In the genomic region with DNA sequence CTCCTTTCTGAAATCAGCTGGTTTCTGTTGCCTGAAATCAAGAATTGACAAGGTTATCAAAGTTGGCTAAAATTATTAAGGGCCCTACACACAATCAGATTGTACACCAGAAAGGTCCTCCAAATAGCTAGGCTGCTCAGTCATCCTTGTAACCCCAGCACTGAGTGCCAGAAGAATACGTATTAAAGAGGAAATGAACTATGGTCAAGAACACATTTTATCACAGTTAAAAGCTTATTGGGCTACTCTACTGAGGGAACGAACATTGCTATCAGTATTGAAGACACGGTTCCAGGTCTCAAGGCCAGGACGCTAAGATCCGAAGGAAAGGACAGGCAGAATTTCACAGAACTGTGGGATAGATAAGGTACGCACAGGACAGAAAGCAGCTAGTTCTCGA, we compare ENCODE assay signal across 8 mouse cellular contexts. TPM values are rescaled to one million over a fixed set of nuclear protein-coding genes. Genes with fewer than 3 reads are reported as not detected.
A peak's percentile ranks its signal among the peaks of the same experiment; 100 is the strongest.
DNase-seq lines count a peak whose midpoint lies in the region; ATAC-seq and TF ChIP-seq lines count a peak whose summit lies in the region.

No protein-coding gene starts in this region.

- peak overlapping the region; percentile 23; the same call in 1 of the 2 replicates for H3K9ac ChIP-seq in heart, postnatal 0 days (replicated peaks; ENCODE audit: low read depth, low read length)
- peak overlapping the region; percentile 75 for H3K9ac ChIP-seq in hindbrain, embryonic 13.5 days
- peak overlapping the region; percentile 59 for H3K9ac ChIP-seq in midbrain, embryonic 14.5 days (replicated peaks; ENCODE audit: low read length)

- no peaks in the 10 kb centered on the region for H3K4me1 ChIP-seq in heart, postnatal 0 days (ENCODE audit: control insufficient read depth, insufficient read depth)
- H3K4me1 ChIP-seq in hindbrain, embryonic 13.5 days (replicated peaks) = peaks cover 12% of the 10 kb centered on the region
- no peaks in the 10 kb centered on the region for H3K4me1 ChIP-seq in midbrain, embryonic 14.5 days (ENCODE audit: control insufficient read depth, insufficient read depth, low read length)

- H3K27ac ChIP-seq in heart, postnatal 0 days (ENCODE audit: low read depth) = no peak overlapping the region
- H3K27ac ChIP-seq in hindbrain, embryonic 13.5 days = peak overlapping the region; percentile 79
- H3K27ac ChIP-seq in midbrain, embryonic 14.5 days (replicated peaks; ENCODE audit: low read depth, low read length) = peak overlapping the region; percentile 60; the same call in 1 of the 2 replicates

- DNase-seq in heart, postnatal 0 days (ENCODE audit: low spot score) = no peak
- no peak for DNase-seq in heart, adult 18-20 months
- DNase-seq in Muller cell, postnatal 12 days (ENCODE audit: inconsistent ontology term) = peak; percentile 33
- DNase-seq in midbrain, embryonic 14.5 days = no peak
- DNase-seq in frontal cortex, postnatal 14 days (ENCODE audit: low spot score in 2 of 2) = no peak
- no peak for DNase-seq in right cerebral cortex, postnatal 36 days (ENCODE audit: low spot score in 2 of 2)

- no peak for ATAC-seq in heart, postnatal 0 days (ENCODE audit: insufficient read depth, low read depth)
- no peak for ATAC-seq in hindbrain, embryonic 13.5 days (ENCODE audit: low FRiP score)
- no peak for ATAC-seq in midbrain, embryonic 14.5 days (ENCODE audit: low FRiP score, low TSS enrichment)
- no peak for ATAC-seq in activated CD4-positive, CD25-positive, alpha-beta regulatory T cell, adult 4 months

- WGBS in heart, postnatal 0 days = 3% methylated on average over 7 of the region's 7 CpGs
- WGBS in hindbrain, embryonic 13.5 days = 8% methylated on average over 7 of the region's 7 CpGs
- 5% methylated on average over 7 of the region's 7 CpGs for WGBS in midbrain, embryonic 14.5 days

- H3K4me3 ChIP-seq in heart, postnatal 0 days (ENCODE audit: low read depth, low read length) = peak overlapping the region; percentile 42
- peak overlapping the region; percentile 58 for H3K4me3 ChIP-seq in hindbrain, embryonic 13.5 days
- H3K4me3 ChIP-seq in midbrain, embryonic 14.5 days (replicated peaks; ENCODE audit: low read depth, low read length) = peak overlapping the region; percentile 54

- no peaks in the 10 kb centered on the region for H3K36me3 ChIP-seq in heart, postnatal 0 days (replicated peaks; ENCODE audit: control insufficient read depth, insufficient read depth, low read length)
- no peaks in the 10 kb centered on the region for H3K36me3 ChIP-seq in hindbrain, embryonic 13.5 days
- H3K36me3 ChIP-seq in midbrain, embryonic 14.5 days (ENCODE audit: control insufficient read depth, insufficient read depth, low read length) = no peaks in the 10 kb centered on the region

- no peak for TF ChIP-seq EP300 in heart, postnatal 0 days (IDR thresholded peaks at IDR 0.05; ENCODE audit: low read depth)

- TF ChIP-seq CTCF in heart, postnatal 0 days (IDR thresholded peaks at IDR 0.05; ENCODE audit: low read depth) = no peak

- H3K4me2 ChIP-seq in heart, postnatal 0 days (ENCODE audit: low read depth, low read length) = peak overlapping the region; percentile 72
- peak overlapping the region; percentile 78 for H3K4me2 ChIP-seq in hindbrain, embryonic 13.5 days
- H3K4me2 ChIP-seq in midbrain, embryonic 14.5 days (ENCODE audit: low read length) = peak overlapping the region; percentile 76

- H3K27me3 ChIP-seq in heart, postnatal 0 days (ENCODE audit: control insufficient read depth, insufficient read depth, low read length) = no peaks in the 10 kb centered on the region
- no peaks in the 10 kb centered on the region for H3K27me3 ChIP-seq in hindbrain, embryonic 13.5 days
- H3K27me3 ChIP-seq in midbrain, embryonic 14.5 days (ENCODE audit: control insufficient read depth, insufficient read depth, low read length) = no peaks in the 10 kb centered on the region

- no peaks in the 10 kb centered on the region for H3K9me3 ChIP-seq in heart, postnatal 0 days (replicated peaks; ENCODE audit: control insufficient read depth, low read length)
- no peaks in the 10 kb centered on the region for H3K9me3 ChIP-seq in hindbrain, embryonic 13.5 days
- H3K9me3 ChIP-seq in midbrain, embryonic 14.5 days (ENCODE audit: control insufficient read depth, low read length) = no peaks in the 10 kb centered on the region

RNA-seq across cellular contexts. Expression of a gene that starts 0.6 kb away (rescaled TPM):
- 0.08 and 0.11 TPM in 2 replicates for total RNA-seq in heart, postnatal 0 days (2014; rRNA removed; ENCODE audit: low replicate concordance)
- polyA plus RNA-seq in heart, postnatal 0 days (2015; fragmentation: Nextera tagmentation; extraction: Ambion mirVana) = 6.4 and 7.0 TPM in 2 replicates
- total RNA-seq in heart, adult 18-20 months (2021) = 10 to 100 TPM; 21.5 to 28.2 TPM
- 14.8 and 15.3 TPM in 2 replicates for polyA plus RNA-seq in hindbrain, embryonic 13.5 days (2015; fragmentation: Nextera tagmentation; extraction: Ambion mirVana)
- polyA plus RNA-seq in midbrain, embryonic 14.5 days (2014; fragmentation: Nextera tagmentation; extraction: Ambion mirVana) = 9.9 and 12.9 TPM in 2 replicates
- 10 to 100 TPM; 26.9 to 33.6 TPM for polyA plus RNA-seq in activated CD4-positive, CD25-positive, alpha-beta regulatory T cell, adult 4 months (2017; shearing (Covaris generic))

RNA-seq across cellular contexts. Expression of a gene that starts 19.7 kb away (rescaled TPM):
- 6.3 and 8.3 TPM in 2 replicates for total RNA-seq in heart, postnatal 0 days (2014; rRNA removed; ENCODE audit: low replicate concordance)
- 4.2 and 5.1 TPM in 2 replicates for polyA plus RNA-seq in heart, postnatal 0 days (2015; fragmentation: Nextera tagmentation; extraction: Ambion mirVana)
- total RNA-seq in heart, adult 18-20 months (2021) = 10 to 100 TPM; 17.0 to 19.2 TPM
- polyA plus RNA-seq in hindbrain, embryonic 13.5 days (2015; fragmentation: Nextera tagmentation; extraction: Ambion mirVana) = 2.4 TPM in 2 replicates
- 1.3 and 2.2 TPM in 2 replicates for polyA plus RNA-seq in midbrain, embryonic 14.5 days (2014; fragmentation: Nextera tagmentation; extraction: Ambion mirVana)
- polyA plus RNA-seq in activated CD4-positive, CD25-positive, alpha-beta regulatory T cell, adult 4 months (2017; shearing (Covaris generic)) = 10 to 100 TPM in 1 of 2 experiments, 1 to 10 TPM in 1; 9.7 to 12.7 TPM

RNA-seq across cellular contexts. Expression of a gene that starts 45.7 kb away (rescaled TPM):
- total RNA-seq in heart, postnatal 0 days (2014; rRNA removed; ENCODE audit: low replicate concordance) = 81.5 and 103 TPM in 2 replicates
- polyA plus RNA-seq in heart, postnatal 0 days (2015; fragmentation: Nextera tagmentation; extraction: Ambion mirVana) = 98.7 and 105 TPM in 2 replicates
- total RNA-seq in heart, adult 18-20 months (2021) = 10 to 100 TPM; 60.8 to 61.1 TPM
- polyA plus RNA-seq in hindbrain, embryonic 13.5 days (2015; fragmentation: Nextera tagmentation; extraction: Ambion mirVana) = 201 and 209 TPM in 2 replicates
- 175 and 221 TPM in 2 replicates for polyA plus RNA-seq in midbrain, embryonic 14.5 days (2014; fragmentation: Nextera tagmentation; extraction: Ambion mirVana)
- 10 to 100 TPM; 30.6 to 36.7 TPM for polyA plus RNA-seq in activated CD4-positive, CD25-positive, alpha-beta regulatory T cell, adult 4 months (2017; shearing (Covaris generic))

Comparison
In these comparisons a context has a peak if more than half of its experiments do, and no peak if none do; other contexts are left out.
1. H3K9ac ChIP-seq: peak in every context shown above with its lines; median percentile 75 in hindbrain, embryonic 13.5 days; 59 in midbrain, embryonic 14.5 days; 23 in heart, postnatal 0 days.